Mouse (Mus musculus) forebrain, postnatal 0 days (tissue): ENCODE measurements at regions not wholly inside any gene's neighbourhood (a gene's known extent, or its start where the extent isn't known, plus 50 kb on each side); places are given as distances from the start of the nearest gene placed in this dataset.

Source experiments
- ATAC-seq: fragments of 200-750 bp; cut with Nextera tagmentation; 2 replicates; pipeline ENCODE4 v1.8.0; 2017; ENCODE audit warnings: mild to moderate bottlenecking, moderate library complexity
- DNase-seq: peaks from one replicate; pipeline ENCODE4 v3.0.0-alpha.2; 2015
- H3K27ac ChIP-seq: fragments of 300-500 bp; sonication (generic); 2 replicates; pipeline ENCODE4 v1.5.1; 2014; ENCODE audit warnings: low read depth, mild to moderate bottlenecking, antibody characterized with exemption, low read length, moderate library complexity, mixed read lengths
- H3K27me3 ChIP-seq: fragments of 300-500 bp; sonication (generic); 2 replicates; pipeline ENCODE4 v1.6.1; 2014; ENCODE audit warnings: mild to moderate bottlenecking, low read length, mixed read lengths; ENCODE audit not compliant: insufficient read depth
- H3K36me3 ChIP-seq: fragments of 300-500 bp; sonication (generic); 2 replicates; pipeline ENCODE4 v1.6.1; 2014; ENCODE audit warnings: mild to moderate bottlenecking, moderate library complexity; ENCODE audit not compliant: insufficient read depth
- H3K4me1 ChIP-seq: fragments of 300-500 bp; sonication (generic); 2 replicates; pipeline ENCODE4 v1.6.1; 2014; ENCODE audit warnings: antibody characterized with exemption; ENCODE audit not compliant: insufficient read depth
- H3K4me2 ChIP-seq: fragments of 300-500 bp; sonication (generic); 2 replicates; pipeline ENCODE4 v1.6.1; 2014; ENCODE audit warnings: low read depth, mild to moderate bottlenecking, moderate library complexity
- H3K4me3 ChIP-seq: fragments of 300-500 bp; sonication (generic); 2 replicates; pipeline ENCODE4 v1.5.1; 2014; ENCODE audit warnings: low read depth, low read length, mixed read lengths
- H3K9ac ChIP-seq: fragments of 300-500 bp; sonication (generic); 2 replicates; pipeline ENCODE4 v1.6.1; 2014; ENCODE audit warnings: mild to moderate bottlenecking
- H3K9me3 ChIP-seq: fragments of 300-500 bp; sonication (generic); 2 replicates; pipeline ENCODE4 v1.6.1; 2016; ENCODE audit warnings: low read length
- CTCF ChIP-seq: sonication (generic); IDR thresholded peaks from 2 replicates; pipeline ENCODE4 v1.5.1; 2016; ENCODE audit warnings: antibody characterized with exemption, control low read depth, low read depth
- WGBS: fragments of 180-500 bp; shearing (Covaris S2); extraction: QIAGEN DNeasy Blood & Tissue Kit; methylation state at CpG from one replicate; pipeline ENCODE4 v1.1.7; 2014; 5-methylcytosine and 5-hydroxymethylcytosine counted together

DNA sequence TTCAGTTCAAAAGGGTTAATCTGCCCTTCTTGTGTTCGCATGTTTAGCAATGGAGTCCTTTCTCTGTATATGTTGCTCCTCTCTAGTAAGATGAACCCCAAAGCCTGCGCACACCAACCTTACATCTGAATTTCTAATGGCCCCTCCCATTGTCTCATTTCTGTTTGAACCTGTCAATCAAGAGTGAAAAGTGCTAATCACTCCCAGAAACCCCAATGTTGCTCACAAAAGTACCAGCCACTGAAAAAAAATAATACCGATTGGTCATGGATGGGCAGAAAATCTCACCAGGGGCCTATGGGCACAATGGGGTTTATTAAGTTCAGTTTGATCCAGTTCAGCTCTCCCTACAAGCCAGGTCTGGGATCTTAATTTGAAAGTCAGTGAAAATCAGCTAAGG, 302.1 kb upstream of the Adgrl2 start:
- Histone ChIP-seq H3K9ac (no peak overlapping the region), H3K27me3 (no peaks in the 10 kb centered on the region), H3K27ac (no peak overlapping the region), H3K36me3 (no peaks in the 10 kb centered on the region), H3K4me2 (no peak overlapping the region), H3K4me1 (0 out of 2 replicates have a peak, but pooled peaks cover 2% of the 10 kb centered on the region), H3K9me3 (no peaks in the 10 kb centered on the region), H3K4me3 (no peak overlapping the region)
- ATAC-seq (no peak), DNase-seq (no peak)
- TF ChIP-seq CTCF, result no peak
- 40% methylated on average over 3 of the region's 3 CpGs for WGBS

DNA sequence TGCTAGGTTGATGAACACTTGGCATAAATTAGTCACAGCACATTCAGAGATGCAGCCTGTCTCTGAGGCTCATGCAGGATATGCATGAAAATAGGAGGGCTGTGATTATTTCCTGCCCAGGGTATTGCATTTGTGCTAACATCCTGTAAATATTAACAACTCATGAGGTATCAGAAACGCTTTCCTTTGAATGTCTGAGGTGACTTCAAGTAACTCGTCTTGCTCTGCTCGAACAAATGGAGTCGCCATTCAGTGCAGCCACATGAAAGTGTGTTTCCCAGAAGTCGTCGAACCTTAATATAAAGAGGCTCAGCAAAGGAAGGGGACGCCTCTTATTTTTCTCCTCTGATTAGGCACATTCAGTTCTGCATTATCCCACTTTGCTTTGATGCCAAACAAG, 301.1 kb upstream of the Adgrl2 start:
- H3K9ac ChIP-seq, result no peak overlapping the region
- TF ChIP-seq CTCF, result no peak
- no peaks in the 10 kb centered on the region for H3K27me3 ChIP-seq
- no peaks in the 10 kb centered on the region for H3K36me3 ChIP-seq
- 0 out of 2 replicates have a peak, but pooled peaks cover 2% of the 10 kb centered on the region for H3K4me1 ChIP-seq
- no peak overlapping the region for H3K4me3 ChIP-seq
- H3K9me3 ChIP-seq, result no peaks in the 10 kb centered on the region
- 10% methylated on average over 7 of the region's 7 CpGs for WGBS
- H3K4me2 ChIP-seq, result no peak overlapping the region
- no peak overlapping the region for H3K27ac ChIP-seq
- DNase-seq, result no peak
- no peak for ATAC-seq

DNA sequence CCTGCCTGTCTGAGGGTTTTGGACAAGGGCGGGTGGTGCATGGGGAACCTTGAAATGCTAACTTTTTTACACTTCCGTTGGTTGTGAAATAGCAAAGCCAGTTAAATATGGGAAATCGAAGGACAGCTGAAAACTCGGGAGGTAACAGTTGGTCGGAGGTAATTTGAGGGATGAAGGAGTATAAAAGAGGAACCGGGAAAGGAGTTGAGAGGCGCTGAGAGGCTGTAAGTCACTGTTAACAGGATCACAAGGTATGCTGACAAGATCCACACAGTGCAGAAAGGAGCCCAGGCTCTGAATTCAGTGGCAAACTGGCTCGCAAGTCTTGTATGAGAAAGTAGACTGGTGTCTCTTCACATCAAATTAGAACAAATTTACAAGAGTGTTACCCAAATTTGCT, 299.9 kb upstream of the Adgrl2 start:
- no peak for DNase-seq
- ATAC-seq, result no peak
- Histone ChIP-seq H3K27me3 (no peaks in the 10 kb centered on the region), H3K9me3 (no peaks in the 10 kb centered on the region), H3K36me3 (no peaks in the 10 kb centered on the region), H3K4me2 (no peak overlapping the region), H3K9ac (no peak overlapping the region), H3K4me3 (no peak overlapping the region), H3K4me1 (0 out of 2 replicates have a peak, but pooled peaks cover 2% of the 10 kb centered on the region), H3K27ac (no peak overlapping the region)
- no peak for TF ChIP-seq CTCF
- WGBS, result 70% methylated on average over 8 of the region's 8 CpGs

DNA sequence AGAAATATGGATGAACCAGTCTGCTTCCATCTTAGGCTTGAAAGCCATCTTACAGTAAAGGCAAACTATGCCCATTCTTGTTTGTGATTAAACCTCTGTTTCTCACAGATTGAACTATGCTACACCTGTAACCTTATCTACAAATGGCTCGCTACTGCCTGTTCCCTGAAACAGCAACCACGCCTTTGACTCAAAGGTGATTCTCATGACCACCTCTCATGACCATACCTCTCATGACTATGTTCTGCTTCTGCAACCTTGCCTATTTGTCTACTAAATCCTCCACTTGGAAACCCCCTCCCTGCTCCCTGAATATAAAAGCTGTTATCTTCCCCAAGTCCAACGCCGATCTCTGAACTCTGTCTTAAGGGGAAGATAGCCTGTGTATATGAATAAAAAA, 296.7 kb upstream of the Adgrl2 start:
- H3K27me3 ChIP-seq, result no peaks in the 10 kb centered on the region
- DNase-seq (no peak), ATAC-seq (no peak)
- no peaks in the 10 kb centered on the region for H3K4me1 ChIP-seq
- H3K4me2 ChIP-seq, result no peak overlapping the region
- WGBS, result 96% methylated on average over 4 of the region's 4 CpGs
- no peaks in the 10 kb centered on the region for H3K36me3 ChIP-seq
- no peak overlapping the region for H3K27ac ChIP-seq
- no peak overlapping the region for H3K9ac ChIP-seq
- H3K9me3 ChIP-seq, result no peaks in the 10 kb centered on the region
- no peak overlapping the region for H3K4me3 ChIP-seq
- TF ChIP-seq CTCF, result no peak

- Histone ChIP-seq H3K9ac (no peak overlapping the region), H3K4me1 (no peaks in the 10 kb centered on the region), H3K4me3 (no peak overlapping the region), H3K27me3 (no peaks in the 10 kb centered on the region), H3K9me3 (no peaks in the 10 kb centered on the region), H3K4me2 (no peak overlapping the region), H3K27ac (no peak overlapping the region), H3K36me3 (no peaks in the 10 kb centered on the region)
- TF ChIP-seq CTCF, result no peak
- 88% methylated on average over 4 of the region's 4 CpGs for WGBS
- DNase-seq (no peak), ATAC-seq (no peak)
These were observed 294.6 kb upstream of the Adgrl2 start for GRCm38 (mm10) chr3:149284976-149285375.

GRCm38 (mm10) chr3:149280807-149281789, 290.7 kb upstream of the Adgrl2 start:
- Histone ChIP-seq H3K9me3 (no peaks in the 10 kb centered on the region), H3K4me3 (no peak overlapping the region), H3K4me1 (no peaks in the 10 kb centered on the region), H3K9ac (no peak overlapping the region), H3K27me3 (no peaks in the 10 kb centered on the region), H3K36me3 (no peaks in the 10 kb centered on the region), H3K27ac (no peak overlapping the region), H3K4me2 (no peak overlapping the region)
- 83% methylated on average over 9 of the region's 9 CpGs for WGBS
- ATAC-seq, result no peak
- DNase-seq, result no peak
- no peak for TF ChIP-seq CTCF

- WGBS, result 34% methylated on average over 6 of the region's 6 CpGs
- H3K36me3 ChIP-seq, result no peaks in the 10 kb centered on the region
These were observed 289.0 kb upstream of the Adgrl2 start for GRCm38 (mm10) chr3:149279338-149279737.

More at GRCm38 (mm10) chr3:149279338-149279737, 289.0 kb upstream of the Adgrl2 start:
- no peak overlapping the region for H3K9ac ChIP-seq
- H3K4me3 ChIP-seq, result no peak overlapping the region
- no peak overlapping the region for H3K4me2 ChIP-seq
- DNase-seq, result no peak
- no peaks in the 10 kb centered on the region for H3K27me3 ChIP-seq
- H3K9me3 ChIP-seq, result no peaks in the 10 kb centered on the region
- H3K4me1 ChIP-seq, result no peaks in the 10 kb centered on the region
- no peak for TF ChIP-seq CTCF
- ATAC-seq, result no peak
- H3K27ac ChIP-seq, result no peak overlapping the region
